Comparison of ENCODE assay signal across 8 mouse cellular contexts in the genomic region with DNA sequence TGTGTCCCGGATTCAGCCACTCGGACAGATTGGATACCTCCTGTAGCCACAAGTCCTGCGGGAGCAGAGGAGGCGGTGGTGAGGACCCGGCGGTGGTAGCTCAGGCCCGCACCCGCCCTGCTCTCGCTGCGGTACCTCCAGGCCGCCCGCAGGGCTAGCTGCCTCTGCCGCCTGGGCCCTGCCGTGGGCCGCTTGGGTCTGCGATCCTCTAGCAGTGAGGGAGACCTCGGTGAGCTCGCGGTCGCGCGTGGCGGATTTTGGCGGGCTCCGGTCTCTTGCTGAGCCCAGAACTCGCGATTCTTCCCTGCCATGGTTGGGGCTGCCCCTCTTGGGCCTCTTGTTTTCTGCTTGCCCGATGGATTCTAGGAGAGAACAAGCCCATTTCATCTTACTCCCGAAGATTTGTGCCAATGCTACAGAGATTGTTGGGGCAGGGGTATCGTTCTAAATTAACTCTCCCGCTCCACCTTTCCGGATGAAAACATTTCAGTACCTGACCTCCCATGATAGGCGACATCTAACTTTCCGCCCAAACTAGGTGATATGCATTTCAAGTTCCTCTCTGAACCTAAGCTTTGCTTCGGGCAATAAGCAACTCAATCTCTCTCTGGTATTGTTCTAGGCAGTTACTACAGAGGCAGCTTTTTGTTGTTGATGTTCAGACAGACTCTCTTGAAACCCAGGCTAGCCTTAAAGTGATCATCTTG. TPM values are rescaled to one million over a fixed set of nuclear protein-coding genes. Genes with fewer than 3 reads are reported as not detected.
A peak's percentile ranks its signal among the peaks of the same experiment; 100 is the strongest.
DNase-seq lines count a peak whose midpoint lies in the region; ATAC-seq and TF ChIP-seq lines count a peak whose summit lies in the region.

No protein-coding gene starts in this region.

- H3K4me1 ChIP-seq in heart, embryonic 14.5 days (ENCODE audit: control insufficient read depth in 2 of 2, insufficient read depth in 2 of 2, low read length in 2 of 2): peaks cover 5 to 13% of the 10 kb centered on the region in 2 experiments; a peak in 3 of 4 replicates
- peaks cover 60% of the 10 kb centered on the region for H3K4me1 ChIP-seq in E14TG2a.4 (replicated peaks; ENCODE audit: low read depth, low read length)
- peaks cover 17% of the 10 kb centered on the region for H3K4me1 ChIP-seq in liver, embryonic 11.5 days (replicated peaks; ENCODE audit: control insufficient read depth, insufficient read depth, low read length)
- H3K4me1 ChIP-seq in stomach, postnatal 0 days (replicated peaks; ENCODE audit: control insufficient read depth, insufficient read depth): 0 out of 2 replicates have a peak, but pooled peaks cover 5% of the 10 kb centered on the region

- WGBS in heart, embryonic 14.5 days: 2% methylated on average over 35 of the region's 35 CpGs
- 2% methylated on average over 35 of the region's 35 CpGs for WGBS in liver, embryonic 11.5 days
- under 1% methylated on average over 35 of the region's 35 CpGs for WGBS in stomach, postnatal 0 days

- peaks cover 28% of the 10 kb centered on the region for H3K36me3 ChIP-seq in heart, embryonic 14.5 days (ENCODE audit: control insufficient read depth, insufficient read depth, low read length)
- H3K36me3 ChIP-seq in E14TG2a.4 (ENCODE audit: insufficient read depth, low read length): peaks cover 38% of the 10 kb centered on the region
- H3K36me3 ChIP-seq in liver, embryonic 11.5 days (ENCODE audit: control insufficient read depth, insufficient read depth, low read length): peaks cover 13% of the 10 kb centered on the region; the same call in 1 of the 2 replicates
- H3K36me3 ChIP-seq in stomach, postnatal 0 days (ENCODE audit: control insufficient read depth, insufficient read depth, low read length): peaks cover 8% of the 10 kb centered on the region; the same call in 1 of the 2 replicates

- H3K4me2 ChIP-seq in heart, embryonic 14.5 days (ENCODE audit: low read length): peak overlapping the region; percentile 73
- peak overlapping the region; percentile 94 for H3K4me2 ChIP-seq in liver, embryonic 11.5 days
- H3K4me2 ChIP-seq in stomach, postnatal 0 days (replicated peaks; ENCODE audit: low read depth): peak overlapping the region; percentile 90

- ATAC-seq in heart, embryonic 14.5 days (ENCODE audit: insufficient number of reproducible peaks, insufficient read depth, low FRiP score, low read depth): peak; percentile 48
- peak; percentile 51 for ATAC-seq in erythroblast, adult 5-6 weeks (replicated peaks; ENCODE audit: low FRiP score, poor library complexity, severe bottlenecking)
- ATAC-seq in liver, embryonic 11.5 days (replicated peaks; ENCODE audit: low FRiP score): peak; percentile 73
- peak; percentile 67; the same call in 1 of the 2 replicates for ATAC-seq in stomach, postnatal 0 days (ENCODE audit: low FRiP score, low TSS enrichment)

- peak overlapping the region; percentile 78 to 82 for H3K4me3 ChIP-seq in heart, embryonic 14.5 days (ENCODE audit: control insufficient read depth in 1 of 2, insufficient read depth in 1 of 2, low read depth in 1 of 2, low read length in 2 of 2)
- peak overlapping the region; percentile 94 for H3K4me3 ChIP-seq in E14TG2a.4 (replicated peaks; ENCODE audit: low read length)
- peak overlapping the region; percentile 81 for H3K4me3 ChIP-seq in liver, embryonic 11.5 days (ENCODE audit: low read depth, low read length)
- H3K4me3 ChIP-seq in stomach, postnatal 0 days (ENCODE audit: low read depth, low read length): peak overlapping the region; percentile 91

- no peaks in the 10 kb centered on the region for H3K9me3 ChIP-seq in heart, embryonic 14.5 days (ENCODE audit: control insufficient read depth, low read length)
- no peaks in the 10 kb centered on the region for H3K9me3 ChIP-seq in E14TG2a.4 (ENCODE audit: low read length)
- H3K9me3 ChIP-seq in liver, embryonic 11.5 days (ENCODE audit: control insufficient read depth, low read length): no peaks in the 10 kb centered on the region
- H3K9me3 ChIP-seq in stomach, postnatal 0 days (ENCODE audit: control insufficient read depth, low read length): no peaks in the 10 kb centered on the region

- no peaks in the 10 kb centered on the region for H3K27me3 ChIP-seq in heart, embryonic 14.5 days (ENCODE audit: control insufficient read depth, insufficient read depth, low read length)
- no peaks in the 10 kb centered on the region for H3K27me3 ChIP-seq in E14TG2a.4 (ENCODE audit: insufficient read depth, low read length)
- no peaks in the 10 kb centered on the region for H3K27me3 ChIP-seq in liver, embryonic 11.5 days (replicated peaks; ENCODE audit: control insufficient read depth, insufficient read depth, low read length)
- H3K27me3 ChIP-seq in stomach, postnatal 0 days (ENCODE audit: control insufficient read depth, insufficient read depth, low read length): no peaks in the 10 kb centered on the region

- no peak for TF ChIP-seq CTCF in E14TG2a.4 (conservative IDR thresholded peaks at IDR 0.05; ENCODE audit: low read length)
- no peak for TF ChIP-seq CTCF in stomach, postnatal 0 days (IDR thresholded peaks at IDR 0.05; ENCODE audit: low read depth)

- no peak for TF ChIP-seq EP300 in stomach, postnatal 0 days (optimal IDR thresholded peaks at IDR 0.05)

- DNase-seq in heart, adult 8-10 months (ENCODE audit: low spot score): no peak
- DNase-seq in liver, embryonic 11.5 days (ENCODE audit: low spot score): no peak
- DNase-seq in stomach, postnatal 0 days (ENCODE audit: low spot score): no peak
- no peak for DNase-seq in kidney, postnatal 10 days
- DNase-seq in kidney, adult 18-20 months: no peak

- peak overlapping the region; percentile 77 to 80 for H3K27ac ChIP-seq in heart, embryonic 14.5 days (replicated peaks in 1 of 2; ENCODE audit: control insufficient read depth in 1 of 2, insufficient read depth in 1 of 2, low read depth in 2 of 2, low read length in 2 of 2)
- H3K27ac ChIP-seq in liver, embryonic 11.5 days (ENCODE audit: low read depth, low read length): peak overlapping the region; percentile 87
- peak overlapping the region; percentile 93 for H3K27ac ChIP-seq in stomach, postnatal 0 days (replicated peaks)

- H3K9ac ChIP-seq in heart, embryonic 14.5 days (ENCODE audit: low read length): peak overlapping the region; percentile 90
- peak overlapping the region; percentile 96 for H3K9ac ChIP-seq in liver, embryonic 11.5 days (ENCODE audit: low read depth, low read length)
- H3K9ac ChIP-seq in stomach, postnatal 0 days (ENCODE audit: low read length): peak overlapping the region; percentile 88

RNA-seq across cellular contexts. Expression of gene Rce1, which starts 0.5 kb away (rescaled TPM):
- polyA plus RNA-seq in heart, embryonic 14.5 days (2014; fragmentation: Nextera tagmentation; extraction: Ambion mirVana): 35.8 and 38.5 TPM in 2 replicates
- total RNA-seq in heart, adult 8-10 months (2022): 1 to 10 TPM; 6.9 to 9.2 (median 8.0) TPM
- total RNA-seq in erythroblast, adult 5-6 weeks (2015; ENCODE audit: low replicate concordance): 10.9 and 17.3 TPM in 2 replicates
- total RNA-seq in erythroblast, adult 5-6 weeks (2017; ENCODE audit: low replicate concordance): 2.9 and 10.6 TPM in 2 replicates
- 52.5 and 52.9 TPM in 2 replicates for polyA plus RNA-seq in liver, embryonic 11.5 days (2014; fragmentation: Nextera tagmentation; extraction: Ambion mirVana)
- polyA plus RNA-seq in stomach, postnatal 0 days (2015; fragmentation: Nextera tagmentation; extraction: Ambion mirVana): 46.4 and 49.4 TPM in 2 replicates

RNA-seq across cellular contexts. Expression of gene Lrfn4, which starts 10.5 kb away (rescaled TPM):
- polyA plus RNA-seq in heart, embryonic 14.5 days (2014; fragmentation: Nextera tagmentation; extraction: Ambion mirVana): 5.1 and 6.1 TPM in 2 replicates
- total RNA-seq in heart, adult 8-10 months (2022): 1 to 10 TPM; 5.7 to 7.8 (median 7.1) TPM
- total RNA-seq in erythroblast, adult 5-6 weeks (2015; ENCODE audit: low replicate concordance): 0.38 and 0.63 TPM in 2 replicates
- not detected in 2 replicates for total RNA-seq in erythroblast, adult 5-6 weeks (2017; ENCODE audit: low replicate concordance)
- 2.2 and 3.3 TPM in 2 replicates for polyA plus RNA-seq in liver, embryonic 11.5 days (2014; fragmentation: Nextera tagmentation; extraction: Ambion mirVana)
- polyA plus RNA-seq in stomach, postnatal 0 days (2015; fragmentation: Nextera tagmentation; extraction: Ambion mirVana): 4.3 and 5.0 TPM in 2 replicates
